Mouse (Mus musculus): ENCODE data around the gene Slit3. TPM values are rescaled to one million over a fixed set of nuclear protein-coding genes. Genes with fewer than 3 reads are reported as not detected.

Gene Slit3
- total and polyA plus RNA-seq, 3 experiments, result 0.55 to 4.8 (median 2.8) TPM

DNA sequence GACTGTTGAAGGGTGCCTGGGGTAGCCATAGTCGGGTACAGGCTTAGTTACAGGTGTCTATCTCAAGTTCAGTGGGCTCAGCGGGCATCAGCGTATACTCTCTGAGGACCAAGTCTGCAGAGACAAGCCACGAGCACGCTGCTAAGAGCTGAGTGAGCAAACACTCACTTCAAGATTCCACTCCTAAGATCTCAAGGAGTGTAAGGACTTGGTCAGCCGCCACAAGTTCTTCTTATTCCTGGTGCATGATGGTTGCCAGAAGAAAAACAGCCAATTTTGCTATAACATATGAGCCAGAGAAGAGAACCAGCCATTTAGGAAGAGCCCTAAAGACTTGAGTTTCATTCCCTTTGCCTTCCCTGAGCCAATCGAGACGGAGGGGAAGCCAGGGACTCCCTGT, 436.5 kb downstream of the Slit3 start:
- no peaks in the 10 kb centered on the region for H3K9me3 ChIP-seq (replicated peaks; ENCODE audit: low read length)
- in situ Hi-C loops (cut with MboI; ENCODE audit: low pct_ligation_motif_present, low pct_unique_long_range_greater_than_20kb, low sequenced_read_pairs), result no loop called here
- 0 out of 4 replicates have a peak, but pooled peaks cover 0 to 5% of the 10 kb centered on the region in 2 experiments for H3K4me1 ChIP-seq (ENCODE audit: control insufficient read depth in 1 of 2, insufficient read depth in 2 of 2)
- H3K79me2 ChIP-seq (replicated peaks; ENCODE audit: control insufficient read depth, extremely low read depth, insufficient read depth, poor library complexity, severe bottlenecking), result no peaks in the 10 kb centered on the region
- TF ChIP-seq IRF4 (IDR thresholded peaks at IDR 0.05; ENCODE audit: low read depth, low read length), result no peak
- TF ChIP-seq ZNF384 (IDR thresholded peaks at IDR 0.05; ENCODE audit: low read depth, low read length), result no peak
- no peak for TF ChIP-seq CHD1 (IDR thresholded peaks at IDR 0.05; ENCODE audit: low read depth, low read length)
- TF ChIP-seq GABPA (IDR thresholded peaks at IDR 0.05; ENCODE audit: insufficient replicate concordance, low read depth, low read length), result no peak
- no peak for TF ChIP-seq NRF1 (IDR thresholded peaks at IDR 0.05; ENCODE audit: low read depth, low read length)
- no peak for TF ChIP-seq ETS1 (conservative IDR thresholded peaks at IDR 0.05; ENCODE audit: low read depth, low read length)
- no peak for TF ChIP-seq HCFC1 (IDR thresholded peaks at IDR 0.05; ENCODE audit: low read depth, low read length)
- TF ChIP-seq TCF12 (IDR thresholded peaks at IDR 0.05; ENCODE audit: low read depth, low read length), result no peak
- no peak for TF ChIP-seq RAD21 (IDR thresholded peaks at IDR 0.05; ENCODE audit: low read depth, low read length)
- no peak for TF ChIP-seq ZC3H11A (IDR thresholded peaks at IDR 0.05; ENCODE audit: low read depth, low read length)
- TF ChIP-seq ZKSCAN1 (IDR thresholded peaks at IDR 0.05; ENCODE audit: borderline replicate concordance, low read depth, low read length), result no peak
- no peak for TF ChIP-seq MXI1 (IDR thresholded peaks at IDR 0.05; ENCODE audit: low read depth, low read length)
- TF ChIP-seq POLR2AphosphoS2 (IDR thresholded peaks at IDR 0.05; ENCODE audit: low read depth, low read length), result no peak
- no peak for TF ChIP-seq NELFE (IDR thresholded peaks at IDR 0.05; ENCODE audit: low read depth, low read length)
- TF ChIP-seq MAX (IDR thresholded peaks at IDR 0.05; ENCODE audit: low read length), result no peak
- TF ChIP-seq EP300 (IDR thresholded peaks at IDR 0.05; ENCODE audit: low read length), result no peak
- no peak for TF ChIP-seq JUND (conservative IDR thresholded peaks at IDR 0.05; ENCODE audit: low read depth, low read length)
- no peak for TF ChIP-seq ELF1 (IDR thresholded peaks at IDR 0.05; ENCODE audit: low read depth, low read length)
- no peak for TF ChIP-seq USF1 (IDR thresholded peaks at IDR 0.05; ENCODE audit: low read depth, low read length)
- no peak for TF ChIP-seq PAX5 (IDR thresholded peaks at IDR 0.05; ENCODE audit: low read length)
- dilution Hi-C loops (cut with MboI; ENCODE audit: extremely low pct_ligation_motif_present, extremely low pct_unique_long_range_greater_than_20kb, low sequenced_read_pairs), result no loop called here
- H3K36me3 ChIP-seq (replicated peaks in 1 of 2; ENCODE audit: control insufficient read depth in 1 of 2, insufficient read depth in 1 of 2, low read length in 1 of 2), result no peaks in the 10 kb centered on the region
- H3K4me2 ChIP-seq (ENCODE audit: insufficient read depth, low read depth, poor library complexity, severe bottlenecking), result no peak overlapping the region
- DNase-seq (ENCODE audit: extremely low read depth), result no peak
- no peak overlapping the region for H3K4me3 ChIP-seq (replicated peaks in 1 of 3; ENCODE audit: low read depth in 2 of 3, low read length in 2 of 3, poor library complexity in 1 of 3)
- no peak overlapping the region for H3K27ac ChIP-seq (ENCODE audit: insufficient read depth, low read depth)
- no peak overlapping the region for H3K9ac ChIP-seq (ENCODE audit: insufficient read depth, low read depth)
- H3K27me3 ChIP-seq (replicated peaks), result no peaks in the 10 kb centered on the region

DNA sequence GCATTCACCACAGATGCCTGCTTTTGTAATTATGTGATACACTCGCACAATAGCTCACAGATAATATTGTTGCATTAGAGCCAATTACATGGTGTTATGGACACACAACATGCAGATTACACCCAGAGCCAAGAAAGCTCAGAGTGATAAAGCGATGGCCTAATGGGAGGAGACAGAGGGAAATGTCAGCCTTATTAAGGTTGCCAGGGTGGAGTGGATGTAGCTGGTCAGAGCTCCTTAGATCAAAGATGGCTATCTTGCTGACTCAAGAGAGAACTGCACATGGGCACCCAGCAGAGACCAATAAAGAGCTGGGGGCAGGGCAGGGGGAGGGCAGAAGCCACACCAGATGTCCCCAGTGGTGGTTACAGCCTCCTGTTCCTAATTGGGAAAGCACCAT, 437.3 kb downstream of the Slit3 start:
- H3K9me3 ChIP-seq (replicated peaks; ENCODE audit: low read length), result no peaks in the 10 kb centered on the region
- dilution Hi-C loops (cut with MboI; ENCODE audit: extremely low pct_ligation_motif_present, extremely low pct_unique_long_range_greater_than_20kb, low sequenced_read_pairs) (no loop called here), in situ Hi-C loops (cut with MboI; ENCODE audit: low pct_ligation_motif_present, low pct_unique_long_range_greater_than_20kb, low sequenced_read_pairs) (no loop called here)
- H3K4me3 ChIP-seq (replicated peaks in 1 of 3; ENCODE audit: low read depth in 2 of 3, low read length in 2 of 3, poor library complexity in 1 of 3), result no peak overlapping the region
- H3K9ac ChIP-seq (ENCODE audit: insufficient read depth, low read depth), result no peak overlapping the region
- H3K27me3 ChIP-seq (replicated peaks), result no peaks in the 10 kb centered on the region
- TF ChIP-seq ZNF384 (IDR thresholded peaks at IDR 0.05; ENCODE audit: low read depth, low read length) (no peak), EP300 (IDR thresholded peaks at IDR 0.05; ENCODE audit: low read length) (no peak), MEF2A (IDR thresholded peaks at IDR 0.05; ENCODE audit: borderline replicate concordance, low read depth, low read length) (no peak), MXI1 (IDR thresholded peaks at IDR 0.05; ENCODE audit: low read depth, low read length) (no peak), TCF12 (IDR thresholded peaks at IDR 0.05; ENCODE audit: low read depth, low read length) (no peak), MYC (IDR thresholded peaks at IDR 0.05; ENCODE audit: low read depth, low read length) (no peak), BHLHE40 (IDR thresholded peaks at IDR 0.05; ENCODE audit: low read depth, low read length) (no peak), ELF1 (IDR thresholded peaks at IDR 0.05; ENCODE audit: low read depth, low read length) (no peak), IRF4 (IDR thresholded peaks at IDR 0.05; ENCODE audit: low read depth, low read length) (no peak), HCFC1 (IDR thresholded peaks at IDR 0.05; ENCODE audit: low read depth, low read length) (no peak), MAX (IDR thresholded peaks at IDR 0.05; ENCODE audit: low read length) (no peak), MAFK (IDR thresholded peaks at IDR 0.05; ENCODE audit: insufficient replicate concordance, low read length) (no peak), SMC3 (IDR thresholded peaks at IDR 0.05; ENCODE audit: low read depth, low read length) (no peak), GABPA (IDR thresholded peaks at IDR 0.05; ENCODE audit: insufficient replicate concordance, low read depth, low read length) (no peak), NELFE (IDR thresholded peaks at IDR 0.05; ENCODE audit: low read depth, low read length) (no peak), ZMIZ1 (IDR thresholded peaks at IDR 0.05; ENCODE audit: low read depth, low read length) (no peak), CTCF (conservative IDR thresholded peaks at IDR 0.05 in 1 of 2, IDR thresholded peaks at IDR 0.05 in 1 of 2; ENCODE audit: low read depth in 2 of 2, low read length in 2 of 2) (no peak), CHD2 (IDR thresholded peaks at IDR 0.05; ENCODE audit: low read length) (no peak), MAZ (IDR thresholded peaks at IDR 0.05; ENCODE audit: low read depth, low read length) (no peak)
- 0 out of 4 replicates have a peak, but pooled peaks cover 0 to 5% of the 10 kb centered on the region in 2 experiments for H3K4me1 ChIP-seq (ENCODE audit: control insufficient read depth in 1 of 2, insufficient read depth in 2 of 2)
- H3K27ac ChIP-seq (ENCODE audit: insufficient read depth, low read depth), result no peak overlapping the region
- H3K79me2 ChIP-seq (replicated peaks; ENCODE audit: control insufficient read depth, extremely low read depth, insufficient read depth, poor library complexity, severe bottlenecking), result no peaks in the 10 kb centered on the region
- no peak overlapping the region for H3K4me2 ChIP-seq (ENCODE audit: insufficient read depth, low read depth, poor library complexity, severe bottlenecking)
- H3K36me3 ChIP-seq (replicated peaks in 1 of 2; ENCODE audit: control insufficient read depth in 1 of 2, insufficient read depth in 1 of 2, low read length in 1 of 2), result no peaks in the 10 kb centered on the region
- no peak for DNase-seq (ENCODE audit: extremely low read depth)
